Mouse (Mus musculus) yolk sac, embryonic 10.5 days (tissue): ENCODE results near the gene Gm12394.
"Not testable (repeated sequence)": the region's sequence is repeated elsewhere in the genome, so short reads cannot be mapped to it uniquely, and the experiment has no call there.

Source experiments
- DNase-seq: peaks from one replicate; pipeline ENCODE4 v3.0.0-alpha.2; 2017; ENCODE audit warnings: low spot score

The Gm12394 gene

GRCm38 (mm10) chr4:42856671-42857070 is at the start of gene Gm12394:
Gene Gm12394, minus strand, starts transcription at chr4:42856771.
- not testable (repeated sequence) for DNase-seq

GRCm38 (mm10) chr4:42904966-42905365 is 48.4 kb upstream of the Gm12394 start:
- DNase-seq: no peak

GRCm38 (mm10) chr4:42904523-42904922 is 48.0 kb upstream of the Gm12394 start:
- DNase-seq: no peak

- DNase-seq: no peak
Measured at GRCm38 (mm10) chr4:42903942-42904341, 47.4 kb upstream of the Gm12394 start.

GRCm38 (mm10) chr4:42902730-42903129 is 46.2 kb upstream of the Gm12394 start:
- DNase-seq: no peak

GRCm38 (mm10) chr4:42902174-42902573 is 45.6 kb upstream of the Gm12394 start:
- DNase-seq: no peak

GRCm38 (mm10) chr4:42900878-42901277 is 44.3 kb upstream of the Gm12394 start:
- no peak for DNase-seq

- DNase-seq: no peak
Measured at GRCm38 (mm10) chr4:42898914-42899313, 42.3 kb upstream of the Gm12394 start.

- no peak for DNase-seq
Measured at GRCm38 (mm10) chr4:42895118-42895517, 38.5 kb upstream of the Gm12394 start.

GRCm38 (mm10) chr4:42891176-42891575 is 34.6 kb upstream of the Gm12394 start:
- DNase-seq: no peak

GRCm38 (mm10) chr4:42888806-42889205 is 32.2 kb upstream of the Gm12394 start:
- DNase-seq: no peak

GRCm38 (mm10) chr4:42886926-42887325 is 30.4 kb upstream of the Gm12394 start:
- no peak for DNase-seq

- DNase-seq: no peak
Measured at GRCm38 (mm10) chr4:42880677-42880948, 24.0 kb upstream of the Gm12394 start.

GRCm38 (mm10) chr4:42879829-42880676 is 23.5 kb upstream of the Gm12394 start:
- DNase-seq: peak; percentile 27

- no peak for DNase-seq
Measured at GRCm38 (mm10) chr4:42877657-42878056, 21.1 kb upstream of the Gm12394 start.

- DNase-seq: peak; percentile 51
Measured at GRCm38 (mm10) chr4:42876586-42877291, 20.2 kb upstream of the Gm12394 start.

GRCm38 (mm10) chr4:42874134-42874533 is 17.6 kb upstream of the Gm12394 start, which contains the start of gene Fam205c:
Gene Fam205c, minus strand, starts transcription at chr4:42874234.
- DNase-seq: no peak

- DNase-seq: no peak
Measured at GRCm38 (mm10) chr4:42872746-42873435, 16.3 kb upstream of the Gm12394 start.

- no peak for DNase-seq
Measured at GRCm38 (mm10) chr4:42872151-42872550, 15.6 kb upstream of the Gm12394 start.

GRCm38 (mm10) chr4:42870748-42871147 is 14.2 kb upstream of the Gm12394 start:
- DNase-seq: no peak

GRCm38 (mm10) chr4:42868193-42868592 is 11.6 kb upstream of the Gm12394 start:
- DNase-seq: no peak

GRCm38 (mm10) chr4:42867390-42867789 is 10.8 kb upstream of the Gm12394 start:
- DNase-seq: peak; percentile 76

GRCm38 (mm10) chr4:42863487-42863886 is 6.9 kb upstream of the Gm12394 start:
- DNase-seq: not testable (repeated sequence)
